Comparison of ENCODE assay signal across 8 mouse cellular contexts in the genomic region with DNA sequence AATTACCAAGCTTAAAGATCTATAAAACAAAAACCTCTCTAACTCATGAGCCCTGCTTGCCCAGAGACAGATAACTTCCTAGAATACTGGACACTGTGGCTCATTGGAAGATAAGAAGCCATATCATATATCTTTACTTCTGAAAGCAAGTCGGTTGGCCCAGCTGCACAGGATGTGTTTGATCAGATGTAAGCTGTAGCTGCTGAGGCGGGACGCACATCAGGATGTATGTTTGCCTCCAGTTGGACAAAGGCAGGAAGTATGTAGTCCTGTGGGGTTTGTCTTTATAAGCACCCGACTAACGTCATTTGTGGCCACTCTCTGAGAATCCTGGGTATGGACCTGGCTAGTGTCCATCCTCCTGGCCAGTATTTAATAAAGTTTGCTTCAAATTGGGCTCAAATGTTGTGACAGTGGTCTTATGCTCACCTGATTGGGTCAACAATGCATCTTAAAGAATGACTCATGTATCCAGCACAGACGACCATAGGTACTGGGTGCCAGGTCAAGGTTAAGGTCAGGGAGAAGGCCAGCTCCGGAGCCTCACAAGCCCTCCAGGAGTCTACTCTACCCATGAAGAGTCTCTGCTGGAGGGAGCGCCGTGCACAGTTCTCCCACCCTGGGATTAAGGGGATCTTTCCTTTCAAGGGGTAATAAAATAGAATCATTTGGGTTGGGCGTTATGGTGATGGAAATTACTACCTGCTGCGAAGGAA. TPM values are rescaled to one million over a fixed set of nuclear protein-coding genes. Genes with fewer than 3 reads are reported as not detected.
DNase-seq lines count a peak whose midpoint lies in the region; ATAC-seq and TF ChIP-seq lines count a peak whose summit lies in the region.

No protein-coding gene starts in this region.

- DNase-seq in limb, embryonic 10.5 days (ENCODE audit: low spot score): no peak
- DNase-seq in liver, embryonic 13.5 days: no peak
- peak; percentile 72 for DNase-seq in thymus, adult 2 months
- DNase-seq in midbrain, embryonic 10.5 days (ENCODE audit: low spot score): no peak
- no peak for DNase-seq in T-cell, adult 2 months (ENCODE audit: low spot score)
- no peak for DNase-seq in c-Kit-positive CD71-positive TER-119-positive erythroid progenitor cells, embryonic 14.5 days (ENCODE audit: low spot score)

- H3K4me3 ChIP-seq in limb, embryonic 13.5 days: no peak overlapping the region
- no peak overlapping the region for H3K4me3 ChIP-seq in limb, embryonic 10.5 days
- no peak overlapping the region for H3K4me3 ChIP-seq in heart, embryonic 12.5 days
- no peak overlapping the region for H3K4me3 ChIP-seq in liver, embryonic 13.5 days (replicated peaks)
- H3K4me3 ChIP-seq in thymus, adult 2 months (ENCODE audit: control insufficient read depth, insufficient read depth, low read length): no peak overlapping the region
- H3K4me3 ChIP-seq in midbrain, embryonic 10.5 days: no peak overlapping the region

- no peaks in the 10 kb centered on the region for H3K36me3 ChIP-seq in limb, embryonic 13.5 days
- H3K36me3 ChIP-seq in limb, embryonic 10.5 days: no peaks in the 10 kb centered on the region
- no peaks in the 10 kb centered on the region for H3K36me3 ChIP-seq in heart, embryonic 12.5 days
- no peaks in the 10 kb centered on the region for H3K36me3 ChIP-seq in liver, embryonic 13.5 days
- no peaks in the 10 kb centered on the region for H3K36me3 ChIP-seq in thymus, adult 2 months (ENCODE audit: control insufficient read depth, insufficient read depth, low read length)
- no peaks in the 10 kb centered on the region for H3K36me3 ChIP-seq in midbrain, embryonic 10.5 days

- no peaks in the 10 kb centered on the region for H3K9me3 ChIP-seq in limb, embryonic 13.5 days
- no peaks in the 10 kb centered on the region for H3K9me3 ChIP-seq in limb, embryonic 10.5 days (replicated peaks)
- H3K9me3 ChIP-seq in heart, embryonic 12.5 days (replicated peaks): peaks cover 1% of the 10 kb centered on the region
- H3K9me3 ChIP-seq in liver, embryonic 13.5 days (replicated peaks): no peaks in the 10 kb centered on the region
- no peaks in the 10 kb centered on the region for H3K9me3 ChIP-seq in midbrain, embryonic 10.5 days (replicated peaks)

- TF ChIP-seq CTCF in thymus, adult 2 months (IDR thresholded peaks at IDR 0.05; ENCODE audit: borderline replicate concordance, control insufficient read depth, extremely low read depth, insufficient read depth, low read length, poor library complexity): no peak

- H3K27me3 ChIP-seq in limb, embryonic 13.5 days: no peaks in the 10 kb centered on the region
- no peaks in the 10 kb centered on the region for H3K27me3 ChIP-seq in limb, embryonic 10.5 days (ENCODE audit: low read depth, poor library complexity, severe bottlenecking)
- no peaks in the 10 kb centered on the region for H3K27me3 ChIP-seq in heart, embryonic 12.5 days (replicated peaks)
- no peaks in the 10 kb centered on the region for H3K27me3 ChIP-seq in liver, embryonic 13.5 days
- no peaks in the 10 kb centered on the region for H3K27me3 ChIP-seq in thymus, adult 2 months (ENCODE audit: control insufficient read depth, insufficient read depth, low read length)
- H3K27me3 ChIP-seq in midbrain, embryonic 10.5 days (ENCODE audit: low read depth, poor library complexity, severe bottlenecking): no peaks in the 10 kb centered on the region

- 60% methylated on average over 11 of the region's 11 CpGs for WGBS in limb, embryonic 13.5 days
- 82% methylated on average over 11 of the region's 11 CpGs for WGBS in limb, embryonic 10.5 days
- 59% methylated on average over 11 of the region's 11 CpGs for WGBS in heart, embryonic 12.5 days
- WGBS in liver, embryonic 13.5 days (ENCODE audit: insufficient replicate concordance): 40% methylated on average over 11 of the region's 11 CpGs
- WGBS in thymus, adult 2 months: 28% methylated on average over 11 of the region's 11 CpGs
- 87% methylated on average over 11 of the region's 11 CpGs for WGBS in midbrain, embryonic 10.5 days

- peaks cover 18% of the 10 kb centered on the region for H3K4me1 ChIP-seq in limb, embryonic 13.5 days
- peaks cover 13% of the 10 kb centered on the region for H3K4me1 ChIP-seq in limb, embryonic 10.5 days
- H3K4me1 ChIP-seq in heart, embryonic 12.5 days (replicated peaks): peaks cover 12% of the 10 kb centered on the region
- peaks cover 54% of the 10 kb centered on the region for H3K4me1 ChIP-seq in liver, embryonic 13.5 days (replicated peaks)
- peaks cover 46% of the 10 kb centered on the region for H3K4me1 ChIP-seq in thymus, adult 2 months (replicated peaks; ENCODE audit: control insufficient read depth, insufficient read depth, low read length)
- peaks cover 9% of the 10 kb centered on the region for H3K4me1 ChIP-seq in midbrain, embryonic 10.5 days

- peak overlapping the region; percentile 39; the same call in 1 of the 2 replicates for H3K27ac ChIP-seq in limb, embryonic 13.5 days
- H3K27ac ChIP-seq in limb, embryonic 10.5 days: no peak overlapping the region
- peak overlapping the region; percentile 75 for H3K27ac ChIP-seq in heart, embryonic 12.5 days (ENCODE audit: poor library complexity, severe bottlenecking)
- H3K27ac ChIP-seq in liver, embryonic 13.5 days: peak overlapping the region; percentile 40
- peak overlapping the region; percentile 91 for H3K27ac ChIP-seq in thymus, adult 2 months (ENCODE audit: control insufficient read depth, insufficient read depth, low read length)
- no peak overlapping the region for H3K27ac ChIP-seq in midbrain, embryonic 10.5 days (replicated peaks)

- no peak for TF ChIP-seq POLR2A in thymus, adult 2 months (IDR thresholded peaks at IDR 0.05; ENCODE audit: control insufficient read depth, extremely low read depth, insufficient read depth, low read length, poor library complexity)

- no peak overlapping the region for H3K4me2 ChIP-seq in limb, embryonic 13.5 days (replicated peaks)
- H3K4me2 ChIP-seq in heart, embryonic 12.5 days: no peak overlapping the region
- H3K4me2 ChIP-seq in liver, embryonic 13.5 days: no peak overlapping the region; the same call in 1 of the 2 replicates

- no peak for ATAC-seq in limb, embryonic 13.5 days (ENCODE audit: low FRiP score, low read depth)
- ATAC-seq in heart, embryonic 12.5 days (ENCODE audit: insufficient number of reproducible peaks, low FRiP score): peak; percentile 87
- peak; percentile 54 for ATAC-seq in liver, embryonic 13.5 days (ENCODE audit: low read depth)

- H3K9ac ChIP-seq in limb, embryonic 13.5 days: no peak overlapping the region
- no peak overlapping the region for H3K9ac ChIP-seq in heart, embryonic 12.5 days
- no peak overlapping the region for H3K9ac ChIP-seq in liver, embryonic 13.5 days

RNA-seq across cellular contexts. Expression of a gene that starts 18.5 kb away (rescaled TPM):
- 16.3 and 16.6 TPM in 2 replicates for polyA plus RNA-seq in limb, embryonic 13.5 days (2015; fragmentation: Nextera tagmentation; extraction: Ambion mirVana)
- 1.0 and 1.8 TPM in 2 replicates for polyA plus RNA-seq in limb, embryonic 10.5 days (2016; fragmentation: Nextera tagmentation; extraction: Ambion mirVana)
- polyA plus RNA-seq in heart, embryonic 12.5 days (2016; fragmentation: Nextera tagmentation; extraction: Ambion mirVana): 53.7 and 53.8 TPM in 2 replicates
- polyA plus RNA-seq in liver, embryonic 13.5 days (2015; fragmentation: Nextera tagmentation; extraction: Ambion mirVana): 64.8 and 69.1 TPM in 2 replicates
- 589 and 601 TPM in 2 replicates for polyA plus RNA-seq in thymus, adult 2 months (2012; rRNA removed)
- polyA plus RNA-seq in midbrain, embryonic 10.5 days (2016; fragmentation: Nextera tagmentation; extraction: Ambion mirVana): 2.6 and 4.9 TPM in 2 replicates

Comparison
In these comparisons a context has a peak if more than half of its experiments do, and no peak if none do; other contexts are left out.
1. H3K27ac ChIP-seq: peak in limb, embryonic 13.5 days (single experiment), heart, embryonic 12.5 days (single experiment), liver, embryonic 13.5 days (single experiment) and thymus, adult 2 months (single experiment); none in limb, embryonic 10.5 days (single experiment) and midbrain, embryonic 10.5 days (single experiment).